Mouse (Mus musculus) spleen, postnatal 10 days (tissue): ENCODE results near the gene Cadm1.

ENCODE experiments used
- DNase-seq, 2 experiments: peaks; one replicate each; pipeline ENCODE4 v3.0.0; 2021 to 2022; ENCODE audit warnings: low spot score in 2 of 2

Gene Cadm1

GRCm38 (mm10) chr9:47739276-47739675 is 209.3 kb downstream of the Cadm1 start:
- DNase-seq = no peak

- DNase-seq = no peak
These were observed 211.8 kb downstream of the Cadm1 start for GRCm38 (mm10) chr9:47741751-47742150.

GRCm38 (mm10) chr9:47744916-47745315 is 214.9 kb downstream of the Cadm1 start:
- no peak for DNase-seq

GRCm38 (mm10) chr9:47745716-47746115 is 215.7 kb downstream of the Cadm1 start:
- no peak for DNase-seq

GRCm38 (mm10) chr9:47749160-47749559 is 219.2 kb downstream of the Cadm1 start:
- no peak for DNase-seq

- DNase-seq = no peak
These were observed 222.5 kb downstream of the Cadm1 start for GRCm38 (mm10) chr9:47752516-47752915.

- DNase-seq = no peak
These were observed 223.2 kb downstream of the Cadm1 start for GRCm38 (mm10) chr9:47753127-47753526.

GRCm38 (mm10) chr9:47755119-47755518 is 225.1 kb downstream of the Cadm1 start:
- DNase-seq = no peak

GRCm38 (mm10) chr9:47757798-47758197 is 227.8 kb downstream of the Cadm1 start:
- DNase-seq = no peak

- no peak for DNase-seq
These were observed 228.3 kb downstream of the Cadm1 start for GRCm38 (mm10) chr9:47758320-47758719.

- no peak for DNase-seq
These were observed 229.8 kb downstream of the Cadm1 start for GRCm38 (mm10) chr9:47759807-47760206.

- DNase-seq = no peak
These were observed 231.6 kb downstream of the Cadm1 start for GRCm38 (mm10) chr9:47761601-47762000.

GRCm38 (mm10) chr9:47762913-47763312 is 232.9 kb downstream of the Cadm1 start:
- no peak for DNase-seq

- no peak for DNase-seq
These were observed 234.9 kb downstream of the Cadm1 start for GRCm38 (mm10) chr9:47764920-47765319.

GRCm38 (mm10) chr9:47765323-47765722 is 235.3 kb downstream of the Cadm1 start:
- no peak for DNase-seq

- DNase-seq = no peak
These were observed 236.4 kb downstream of the Cadm1 start for GRCm38 (mm10) chr9:47766342-47766741.

- DNase-seq = no peak
These were observed 240.9 kb downstream of the Cadm1 start for GRCm38 (mm10) chr9:47770836-47771235.

GRCm38 (mm10) chr9:47771953-47772352 is 242.0 kb downstream of the Cadm1 start:
- DNase-seq = no peak

- DNase-seq = no peak
These were observed 242.8 kb downstream of the Cadm1 start for GRCm38 (mm10) chr9:47772750-47773149.

- DNase-seq = no peak
These were observed 247.3 kb downstream of the Cadm1 start for GRCm38 (mm10) chr9:47776941-47777919.

- DNase-seq = no peak
These were observed 248.5 kb downstream of the Cadm1 start for GRCm38 (mm10) chr9:47778438-47778837.

GRCm38 (mm10) chr9:47779291-47779690 is 249.3 kb downstream of the Cadm1 start:
- DNase-seq = no peak

- DNase-seq = no peak
These were observed 256.7 kb downstream of the Cadm1 start for GRCm38 (mm10) chr9:47786642-47787041.
